ENCODE assay signal across 8 mouse cellular contexts in genomic region chr4:116596978-116597881, GRCm38 (mm10). TPM values are rescaled to one million over a fixed set of nuclear protein-coding genes. Genes with fewer than 3 reads are reported as not detected.
DNase-seq lines count a peak whose midpoint lies in the region; ATAC-seq lines count a peak whose summit lies in the region.

No protein-coding gene starts in this region.

- H3K9me3 ChIP-seq in intestine, embryonic 14.5 days (ENCODE audit: control insufficient read depth, low read length) = no peaks in the 10 kb centered on the region

- peaks cover 10% of the 10 kb centered on the region for H3K4me1 ChIP-seq in intestine, embryonic 14.5 days (replicated peaks; ENCODE audit: control insufficient read depth, insufficient read depth, low read length)

- no peaks in the 10 kb centered on the region for H3K27me3 ChIP-seq in intestine, embryonic 14.5 days (replicated peaks; ENCODE audit: control insufficient read depth, insufficient read depth, low read length)

- DNase-seq in adrenal gland, adult 18-20 months (ENCODE audit: low spot score in 2 of 2) = peak; percentile 84 to 89
- peak; percentile 95 for DNase-seq in embryo, embryonic 11 days
- DNase-seq in gastrocnemius, postnatal 25 days = peak; percentile 84
- DNase-seq in intestine, embryonic 14.5 days (ENCODE audit: low spot score) = peak; percentile 94
- DNase-seq in left cerebral cortex, postnatal 14 days (ENCODE audit: low spot score in 2 of 2) = peak; percentile 88 to 89
- peak; percentile 93 for DNase-seq in mesoderm, embryonic 11.5 days (ENCODE audit: low read depth, low spot score)
- DNase-seq in right cerebral cortex, postnatal 36 days (ENCODE audit: low spot score in 2 of 2) = peak; percentile 89 to 91
- DNase-seq in yolk sac, embryonic 10.5 days (ENCODE audit: low spot score) = peak; percentile 94

- H3K27ac ChIP-seq in intestine, embryonic 14.5 days (ENCODE audit: low read depth) = peak overlapping the region; percentile 76

- peak overlapping the region; percentile 66 for H3K4me3 ChIP-seq in intestine, embryonic 14.5 days (ENCODE audit: low read depth, low read length)

- peak overlapping the region; percentile 92 for H3K4me2 ChIP-seq in intestine, embryonic 14.5 days (ENCODE audit: low read length)

- peak overlapping the region; percentile 69 for H3K9ac ChIP-seq in intestine, embryonic 14.5 days (ENCODE audit: low read length)

- under 1% methylated on average over 50 of the region's 50 CpGs for WGBS in intestine, embryonic 14.5 days

- peaks cover 47% of the 10 kb centered on the region for H3K36me3 ChIP-seq in intestine, embryonic 14.5 days (ENCODE audit: control insufficient read depth, insufficient read depth, low read length)

- intact Hi-C loops in left cerebral cortex, postnatal 14 days (cut with DNase I) = no loop called here

- ATAC-seq in intestine, embryonic 14.5 days (replicated peaks; ENCODE audit: low FRiP score, low TSS enrichment, low read depth) = peak; percentile 93

RNA-seq across cellular contexts. Expression of gene Ccdc17, which starts 0.8 kb away (rescaled TPM):
- total RNA-seq in adrenal gland, adult 18-20 months (2021) = 10 to 100 TPM in 1 of 2 experiments, 1 to 10 TPM in 1; 8.4 to 11.7 TPM
- 1 to 10 TPM; 1.4 to 1.8 TPM for total RNA-seq in gastrocnemius, postnatal 25 days (2021)
- 3.8 and 4.1 TPM in 2 replicates for polyA plus RNA-seq in intestine, embryonic 14.5 days (2014; fragmentation: Nextera tagmentation; extraction: Ambion mirVana)
- 1 to 10 TPM; 4.6 to 5.7 TPM for total RNA-seq in left cerebral cortex, postnatal 14 days (2021)

RNA-seq across cellular contexts. Expression of gene Nasp, which starts 30.5 kb away (rescaled TPM):
- total RNA-seq in adrenal gland, adult 18-20 months (2021) = 10 to 100 TPM; 20.3 to 24.6 TPM
- total RNA-seq in gastrocnemius, postnatal 25 days (2021) = 10 to 100 TPM; 12.4 to 12.8 TPM
- polyA plus RNA-seq in intestine, embryonic 14.5 days (2014; fragmentation: Nextera tagmentation; extraction: Ambion mirVana) = 146 and 154 TPM in 2 replicates
- 10 to 100 TPM; 47.6 to 49.9 TPM for total RNA-seq in left cerebral cortex, postnatal 14 days (2021)

RNA-seq across cellular contexts. Expression of gene Gpbp1l1, which starts 39.8 kb away (rescaled TPM):
- 10 to 100 TPM; 62.5 to 67.0 TPM for total RNA-seq in adrenal gland, adult 18-20 months (2021)
- total RNA-seq in gastrocnemius, postnatal 25 days (2021) = 10 to 100 TPM; 28.0 to 28.3 TPM
- 43.4 and 46.9 TPM in 2 replicates for polyA plus RNA-seq in intestine, embryonic 14.5 days (2014; fragmentation: Nextera tagmentation; extraction: Ambion mirVana)
- total RNA-seq in left cerebral cortex, postnatal 14 days (2021) = 10 to 100 TPM; 31.9 to 35.6 TPM

RNA-seq across cellular contexts. Expression of gene Tmem69, which starts 41.5 kb away (rescaled TPM):
- total RNA-seq in adrenal gland, adult 18-20 months (2021) = 10 to 100 TPM; 19.7 to 24.9 TPM
- total RNA-seq in gastrocnemius, postnatal 25 days (2021) = 10 to 100 TPM; 14.1 to 18.7 TPM
- 25.2 and 25.5 TPM in 2 replicates for polyA plus RNA-seq in intestine, embryonic 14.5 days (2014; fragmentation: Nextera tagmentation; extraction: Ambion mirVana)
- 10 to 100 TPM; 10.2 to 11.3 TPM for total RNA-seq in left cerebral cortex, postnatal 14 days (2021)

RNA-seq across cellular contexts. Expression of gene Akr1a1, which starts 54.2 kb away (rescaled TPM):
- 100 to 1,000 TPM; 822 to 909 TPM for total RNA-seq in adrenal gland, adult 18-20 months (2021)
- total RNA-seq in gastrocnemius, postnatal 25 days (2021) = 100 to 1,000 TPM; 175 to 184 TPM
- 764 and 800 TPM in 2 replicates for polyA plus RNA-seq in intestine, embryonic 14.5 days (2014; fragmentation: Nextera tagmentation; extraction: Ambion mirVana)
- total RNA-seq in left cerebral cortex, postnatal 14 days (2021) = 100 to 1,000 TPM; 501 TPM

Comparison
In these comparisons a context has a peak if more than half of its experiments do, and no peak if none do; other contexts are left out.
1. Peak in every context shown above with its lines: DNase-seq, ATAC-seq, H3K4me3 ChIP-seq and H3K27ac ChIP-seq.